Mouse (Mus musculus) right cerebral cortex, postnatal 36 days (tissue): ENCODE results near the gene Zfp668.
"Not testable (repeated sequence)": the region's sequence is repeated elsewhere in the genome, so short reads cannot be mapped to it uniquely, and the experiment has no call there.

Experiments
- DNase-seq, 2 experiments: peaks; one replicate each; pipeline ENCODE4 v3.0.0; 2022; ENCODE audit warnings: low spot score in 2 of 2, mixed read lengths in 1 of 2

Gene Zfp668

GRCm38 (mm10) chr7:127841340-127842000 is 35.2 kb downstream of the Zfp668 start:
- DNase-seq, result peak; percentile 97

GRCm38 (mm10) chr7:127840886-127841285 is 35.7 kb downstream of the Zfp668 start:
- peak; percentile 75 to 76 for DNase-seq

- DNase-seq, result not testable (repeated sequence)
These were observed 36.6 kb downstream of the Zfp668 start for GRCm38 (mm10) chr7:127840031-127840430.

DNA sequence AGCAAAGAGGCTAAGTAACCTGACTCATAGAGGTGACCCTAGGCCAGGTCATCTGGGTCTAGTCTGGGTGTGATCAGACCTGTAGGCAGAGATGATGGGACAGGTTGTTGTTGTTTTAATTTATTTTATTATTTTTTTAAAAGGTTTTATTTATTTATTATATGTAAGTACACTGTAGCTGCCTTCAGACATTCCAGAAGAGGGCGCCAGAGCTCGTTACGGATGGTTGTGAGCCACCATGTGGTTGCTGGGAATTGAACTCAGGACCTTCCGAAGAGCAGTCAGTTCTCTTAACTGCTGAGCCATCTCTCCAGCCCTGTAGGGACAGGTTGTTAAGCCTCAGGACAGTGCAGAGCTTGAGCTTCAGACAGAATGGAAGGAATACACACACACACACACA is 38.8 kb downstream of the Zfp668 start:
- not testable (repeated sequence) for DNase-seq

GRCm38 (mm10) chr7:127837473-127837872 is 39.2 kb downstream of the Zfp668 start:
- no peak for DNase-seq

GRCm38 (mm10) chr7:127835550-127835949 is 41.1 kb downstream of the Zfp668 start:
- DNase-seq, result no peak

DNA sequence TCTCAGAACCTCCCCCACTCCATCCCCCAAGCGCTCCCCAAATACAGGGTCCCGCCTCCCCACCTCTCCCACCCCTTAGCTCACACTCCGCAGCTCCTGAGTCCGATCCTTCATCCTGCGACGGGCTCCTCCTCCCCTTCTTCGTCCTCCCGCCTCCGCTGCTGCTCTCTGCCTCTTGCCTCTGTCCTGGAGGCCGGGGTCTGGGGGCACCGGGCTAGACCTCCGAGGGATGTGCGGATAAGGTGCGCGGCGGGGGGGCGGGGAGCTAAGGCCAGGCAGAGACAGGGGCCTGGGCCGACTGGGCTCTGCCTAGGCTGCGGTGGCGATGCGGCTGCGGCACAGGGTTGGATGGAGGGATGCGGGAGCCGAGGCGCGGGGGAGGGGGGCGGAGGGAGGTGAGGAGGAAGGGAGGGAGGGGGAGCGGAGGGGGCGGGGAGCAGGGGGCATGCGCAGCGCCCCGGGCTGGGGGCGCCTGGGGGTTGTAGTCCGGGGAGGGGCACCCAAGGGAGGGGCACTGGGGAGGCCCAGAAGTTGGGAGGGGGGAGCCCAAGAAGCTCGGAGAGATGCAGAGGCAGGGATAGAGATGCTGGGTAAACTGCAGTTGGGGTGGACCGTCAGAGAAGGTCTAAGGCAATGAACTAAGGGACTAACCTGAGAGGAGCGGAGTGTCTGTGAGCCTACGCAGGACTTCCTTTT is 52.3 kb downstream of the Zfp668 start, which contains the start of the genes Stx4a and Stx1b:
Stx4a (plus strand) TSS at position 119 of the 696 bp plus-strand sequence.
Stx1b (minus strand) TSS at position 374 of the 696 bp plus-strand sequence.
- DNase-seq, result no peak

DNA sequence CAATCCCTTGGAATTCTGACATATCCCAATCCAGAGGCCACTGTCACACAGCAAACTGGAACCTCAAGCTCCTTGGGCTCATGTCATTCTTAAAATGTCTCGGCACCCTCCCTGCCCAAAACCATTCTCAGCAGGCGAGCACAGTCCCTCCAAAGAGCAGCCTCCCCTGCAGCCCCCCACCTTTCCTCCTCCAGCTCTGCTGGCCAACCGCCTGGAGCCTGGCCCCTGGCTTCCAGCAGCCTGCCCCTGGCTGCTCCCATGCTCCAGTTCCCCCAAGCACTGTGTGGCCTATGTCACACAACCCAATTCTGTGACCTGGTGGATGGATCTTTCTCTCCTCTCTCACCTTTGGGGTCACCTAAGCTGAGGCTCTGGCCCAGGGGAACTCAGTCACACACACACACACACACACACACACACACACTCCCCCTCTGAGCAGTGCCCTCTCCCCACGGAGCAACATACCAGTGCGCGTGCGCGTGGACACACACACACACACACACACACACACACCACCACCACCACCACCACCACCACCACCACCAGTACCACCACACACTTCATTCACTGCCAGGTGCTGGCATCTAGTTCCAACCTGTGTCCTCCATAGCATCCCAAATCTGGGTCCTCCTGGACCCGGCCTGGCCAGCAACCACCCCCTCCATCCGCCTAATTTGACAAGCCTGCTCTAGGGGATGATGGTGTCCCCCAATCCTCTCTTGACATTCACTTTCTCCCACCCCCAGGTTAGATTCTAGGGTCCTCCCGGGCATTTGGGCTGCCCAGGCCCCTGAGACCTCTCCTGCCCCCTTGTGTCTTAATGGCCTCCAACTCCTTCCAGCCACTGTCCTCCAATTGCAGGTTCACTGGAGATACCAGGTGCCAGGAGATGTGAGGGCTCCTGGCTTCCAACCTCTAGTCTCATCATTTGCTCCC is 53.1 kb downstream of the Zfp668 start:
- DNase-seq, result no peak

- DNase-seq, result no peak
These were observed 54.1 kb downstream of the Zfp668 start for GRCm38 (mm10) chr7:127822494-127822893.

- DNase-seq, result no peak
These were observed 55.7 kb downstream of the Zfp668 start for GRCm38 (mm10) chr7:127820836-127821509.

DNA sequence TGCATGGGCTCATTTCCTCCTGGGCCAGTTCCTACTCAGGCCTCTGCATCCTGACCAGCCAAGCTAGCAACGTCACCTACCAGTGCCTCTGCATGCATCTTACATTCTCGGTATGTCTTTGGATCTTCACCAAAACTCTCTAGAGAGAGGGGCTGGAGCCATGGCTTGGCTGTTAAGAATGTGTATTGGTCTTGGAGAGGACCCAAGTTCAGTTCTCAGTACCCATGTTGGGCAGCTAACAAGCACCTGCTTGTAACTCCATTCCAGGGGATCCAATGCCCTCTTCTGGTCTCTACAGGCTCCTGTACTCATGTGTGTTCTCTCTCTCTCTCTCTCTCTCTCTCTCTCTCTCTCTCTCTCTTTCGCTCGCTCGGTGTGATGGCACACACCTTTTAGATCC is 58.9 kb downstream of the Zfp668 start:
- no peak for DNase-seq

- DNase-seq, result no peak
These were observed 59.6 kb downstream of the Zfp668 start for GRCm38 (mm10) chr7:127817053-127817452.

GRCm38 (mm10) chr7:127815954-127816821 is 60.4 kb downstream of the Zfp668 start:
- DNase-seq, result peak; percentile 79 to 90

- DNase-seq, result no peak
These were observed 61.4 kb downstream of the Zfp668 start for GRCm38 (mm10) chr7:127815116-127815665.

DNA sequence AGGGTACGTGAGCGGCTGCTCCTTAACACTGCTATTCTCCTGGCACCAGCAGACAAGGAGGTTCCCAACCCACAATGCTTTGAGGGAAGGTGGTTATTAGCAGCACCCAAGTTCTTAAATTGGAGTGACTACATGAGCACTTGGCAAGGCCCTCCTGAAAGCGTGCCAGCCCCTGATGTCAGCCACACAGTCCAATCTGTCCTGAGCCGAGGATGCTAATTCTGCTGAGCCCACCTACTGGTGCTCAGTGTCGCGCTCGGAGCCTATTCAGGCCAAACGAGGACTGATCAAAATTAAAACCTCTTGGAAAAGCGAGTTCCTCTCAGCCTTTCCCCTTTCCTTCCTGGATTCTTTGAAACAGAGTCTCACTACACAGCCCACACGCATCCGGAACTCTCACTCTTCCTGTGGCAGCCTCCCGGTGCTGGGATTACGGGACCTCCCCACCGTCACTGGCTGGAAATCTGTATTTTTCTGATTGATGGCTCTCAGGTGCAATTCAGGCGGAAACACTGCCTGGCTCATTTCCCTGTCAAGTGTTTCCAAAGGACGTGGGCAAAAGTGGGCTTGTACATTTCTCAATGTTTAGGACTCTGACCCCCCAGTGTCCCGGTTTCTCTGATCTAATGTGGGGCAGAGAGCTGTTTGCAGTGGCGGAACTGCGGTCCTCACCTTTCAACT is 62.2 kb downstream of the Zfp668 start:
- peak; percentile 77 to 80 for DNase-seq

GRCm38 (mm10) chr7:127813821-127814220 is 62.8 kb downstream of the Zfp668 start:
- DNase-seq, result no peak
